Mouse (Mus musculus): Measurements from ENCODE around the gene Aldh1b1. TPM values are rescaled to one million over a fixed set of nuclear protein-coding genes. Genes with fewer than 3 reads are reported as not detected.

Gene Aldh1b1
- polyA plus RNA-seq, 1 experiment: 4.2 TPM

GRCm38 (mm10) chr4:45757941-45758340, 40.9 kb upstream of the Aldh1b1 start:
- no peak for DNase-seq
- Histone ChIP-seq H3K4me3 (ENCODE audit: insufficient read depth, low read depth, low read length) (no peak overlapping the region), H3K4me1 (ENCODE audit: control insufficient read depth, insufficient read depth, low read length) (no peaks in the 10 kb centered on the region), H3K27ac (ENCODE audit: insufficient read depth, low read depth, low read length) (no peak overlapping the region), H3K36me3 (ENCODE audit: control insufficient read depth, insufficient read depth, low read length) (no peaks in the 10 kb centered on the region), H3K27me3 (replicated peaks; ENCODE audit: control insufficient read depth, insufficient read depth, low read length) (no peaks in the 10 kb centered on the region)
- WGBS: 48% methylated on average over 5 of the region's 5 CpGs
- TF ChIP-seq POLR2A (IDR thresholded peaks at IDR 0.05; ENCODE audit: low read depth, low read length) (no peak), CTCF (conservative IDR thresholded peaks at IDR 0.05; ENCODE audit: insufficient read depth, insufficient read length, low read depth, low read length) (no peak)

- H3K4me1 ChIP-seq (ENCODE audit: control insufficient read depth, insufficient read depth, low read length): no peaks in the 10 kb centered on the region
- H3K4me3 ChIP-seq (ENCODE audit: insufficient read depth, low read depth, low read length): no peak overlapping the region
- no peaks in the 10 kb centered on the region for H3K27me3 ChIP-seq (replicated peaks; ENCODE audit: control insufficient read depth, insufficient read depth, low read length)
- no peak for DNase-seq
- H3K27ac ChIP-seq (ENCODE audit: insufficient read depth, low read depth, low read length): no peak overlapping the region
- no peaks in the 10 kb centered on the region for H3K36me3 ChIP-seq (ENCODE audit: control insufficient read depth, insufficient read depth, low read length)
- TF ChIP-seq CTCF (conservative IDR thresholded peaks at IDR 0.05; ENCODE audit: insufficient read depth, insufficient read length, low read depth, low read length): no peak
- WGBS: 84% methylated on average over 8 of the region's 8 CpGs
Observed at GRCm38 (mm10) chr4:45759411-45759810, 39.4 kb upstream of the Aldh1b1 start.

GRCm38 (mm10) chr4:45762600-45762999, 36.2 kb upstream of the Aldh1b1 start:
- no peaks in the 10 kb centered on the region for H3K27me3 ChIP-seq (replicated peaks; ENCODE audit: control insufficient read depth, insufficient read depth, low read length)
- 96% methylated on average over 4 of the region's 4 CpGs for WGBS
- no peak overlapping the region for H3K4me3 ChIP-seq (ENCODE audit: insufficient read depth, low read depth, low read length)
- H3K36me3 ChIP-seq (ENCODE audit: control insufficient read depth, insufficient read depth, low read length): no peaks in the 10 kb centered on the region
- DNase-seq: no peak
- no peak overlapping the region for H3K27ac ChIP-seq (ENCODE audit: insufficient read depth, low read depth, low read length)
- no peaks in the 10 kb centered on the region for H3K4me1 ChIP-seq (ENCODE audit: control insufficient read depth, insufficient read depth, low read length)
- TF ChIP-seq CTCF (conservative IDR thresholded peaks at IDR 0.05; ENCODE audit: insufficient read depth, insufficient read length, low read depth, low read length) (no peak), POLR2A (IDR thresholded peaks at IDR 0.05; ENCODE audit: low read depth, low read length) (no peak)

GRCm38 (mm10) chr4:45763288-45764140, 35.3 kb upstream of the Aldh1b1 start:
- H3K36me3 ChIP-seq (ENCODE audit: control insufficient read depth, insufficient read depth, low read length): no peaks in the 10 kb centered on the region

GRCm38 (mm10) chr4:45764141-45764494, 34.7 kb upstream of the Aldh1b1 start:
- H3K27ac ChIP-seq (ENCODE audit: insufficient read depth, low read depth, low read length): no peak overlapping the region
- H3K36me3 ChIP-seq (ENCODE audit: control insufficient read depth, insufficient read depth, low read length): no peaks in the 10 kb centered on the region
- TF ChIP-seq POLR2A (IDR thresholded peaks at IDR 0.05; ENCODE audit: low read depth, low read length) (no peak), CTCF (conservative IDR thresholded peaks at IDR 0.05; ENCODE audit: insufficient read depth, insufficient read length, low read depth, low read length) (no peak)
- H3K4me1 ChIP-seq (ENCODE audit: control insufficient read depth, insufficient read depth, low read length): no peaks in the 10 kb centered on the region
- H3K27me3 ChIP-seq (replicated peaks; ENCODE audit: control insufficient read depth, insufficient read depth, low read length): no peaks in the 10 kb centered on the region
- H3K4me3 ChIP-seq (ENCODE audit: insufficient read depth, low read depth, low read length): no peak overlapping the region
- WGBS: 34% methylated on average over 10 of the region's 10 CpGs
- no peak for DNase-seq

More at GRCm38 (mm10) chr4:45763288-45764140, 35.3 kb upstream of the Aldh1b1 start:
- Histone ChIP-seq H3K27me3 (replicated peaks; ENCODE audit: control insufficient read depth, insufficient read depth, low read length) (no peaks in the 10 kb centered on the region), H3K4me1 (ENCODE audit: control insufficient read depth, insufficient read depth, low read length) (no peaks in the 10 kb centered on the region), H3K4me3 (ENCODE audit: insufficient read depth, low read depth, low read length) (no peak overlapping the region), H3K27ac (ENCODE audit: insufficient read depth, low read depth, low read length) (no peak overlapping the region)
- 30% methylated on average over 18 of the region's 18 CpGs for whole genome bisulfite sequencing
- DNase-seq: no peak
- TF ChIP-seq CTCF (conservative IDR thresholded peaks at IDR 0.05; ENCODE audit: insufficient read depth, insufficient read length, low read depth, low read length): no peak
- no peak for TF ChIP-seq POLR2A (IDR thresholded peaks at IDR 0.05; ENCODE audit: low read depth, low read length)

GRCm38 (mm10) chr4:45765121-45765564, 33.7 kb upstream of the Aldh1b1 start:
- 15% methylated on average over 16 of the region's 16 CpGs for WGBS
- no peak overlapping the region for H3K27ac ChIP-seq (ENCODE audit: insufficient read depth, low read depth, low read length)
- no peak for TF ChIP-seq CTCF (conservative IDR thresholded peaks at IDR 0.05; ENCODE audit: insufficient read depth, insufficient read length, low read depth, low read length)
- no peak for TF ChIP-seq POLR2A (IDR thresholded peaks at IDR 0.05; ENCODE audit: low read depth, low read length)
- no peak overlapping the region for H3K4me3 ChIP-seq (ENCODE audit: insufficient read depth, low read depth, low read length)
- no peaks in the 10 kb centered on the region for H3K36me3 ChIP-seq (ENCODE audit: control insufficient read depth, insufficient read depth, low read length)
- H3K4me1 ChIP-seq (ENCODE audit: control insufficient read depth, insufficient read depth, low read length): no peaks in the 10 kb centered on the region
- DNase-seq: no peak
- H3K27me3 ChIP-seq (replicated peaks; ENCODE audit: control insufficient read depth, insufficient read depth, low read length): no peaks in the 10 kb centered on the region

- H3K4me1 ChIP-seq (ENCODE audit: control insufficient read depth, insufficient read depth, low read length): no peaks in the 10 kb centered on the region
- H3K36me3 ChIP-seq (ENCODE audit: control insufficient read depth, insufficient read depth, low read length): no peaks in the 10 kb centered on the region
Observed at GRCm38 (mm10) chr4:45765565-45766201, 33.1 kb upstream of the Aldh1b1 start.

More at GRCm38 (mm10) chr4:45765565-45766201, 33.1 kb upstream of the Aldh1b1 start:
- WGBS: 18% methylated on average over 16 of the region's 18 CpGs
- H3K4me3 ChIP-seq (ENCODE audit: insufficient read depth, low read depth, low read length): no peak overlapping the region
- DNase-seq: no peak
- H3K27ac ChIP-seq (ENCODE audit: insufficient read depth, low read depth, low read length): no peak overlapping the region
- TF ChIP-seq CTCF (conservative IDR thresholded peaks at IDR 0.05; ENCODE audit: insufficient read depth, insufficient read length, low read depth, low read length): no peak
- TF ChIP-seq POLR2A (IDR thresholded peaks at IDR 0.05; ENCODE audit: low read depth, low read length): no peak
- H3K27me3 ChIP-seq (replicated peaks; ENCODE audit: control insufficient read depth, insufficient read depth, low read length): no peaks in the 10 kb centered on the region

All from kidney, adult 2 months (tissue).